Mouse (Mus musculus) kidney, postnatal 25 days (tissue): Measurements from ENCODE around the gene Slc22a5.
A peak's percentile ranks its signal among the peaks of the same experiment; 100 is the strongest.

Source experiments
- DNase-seq, 2 experiments: peaks; one replicate each; pipeline ENCODE4 v3.0.0; 2021; ENCODE audit warnings: mixed read lengths in 2 of 2

Slc22a5 gene

DNA sequence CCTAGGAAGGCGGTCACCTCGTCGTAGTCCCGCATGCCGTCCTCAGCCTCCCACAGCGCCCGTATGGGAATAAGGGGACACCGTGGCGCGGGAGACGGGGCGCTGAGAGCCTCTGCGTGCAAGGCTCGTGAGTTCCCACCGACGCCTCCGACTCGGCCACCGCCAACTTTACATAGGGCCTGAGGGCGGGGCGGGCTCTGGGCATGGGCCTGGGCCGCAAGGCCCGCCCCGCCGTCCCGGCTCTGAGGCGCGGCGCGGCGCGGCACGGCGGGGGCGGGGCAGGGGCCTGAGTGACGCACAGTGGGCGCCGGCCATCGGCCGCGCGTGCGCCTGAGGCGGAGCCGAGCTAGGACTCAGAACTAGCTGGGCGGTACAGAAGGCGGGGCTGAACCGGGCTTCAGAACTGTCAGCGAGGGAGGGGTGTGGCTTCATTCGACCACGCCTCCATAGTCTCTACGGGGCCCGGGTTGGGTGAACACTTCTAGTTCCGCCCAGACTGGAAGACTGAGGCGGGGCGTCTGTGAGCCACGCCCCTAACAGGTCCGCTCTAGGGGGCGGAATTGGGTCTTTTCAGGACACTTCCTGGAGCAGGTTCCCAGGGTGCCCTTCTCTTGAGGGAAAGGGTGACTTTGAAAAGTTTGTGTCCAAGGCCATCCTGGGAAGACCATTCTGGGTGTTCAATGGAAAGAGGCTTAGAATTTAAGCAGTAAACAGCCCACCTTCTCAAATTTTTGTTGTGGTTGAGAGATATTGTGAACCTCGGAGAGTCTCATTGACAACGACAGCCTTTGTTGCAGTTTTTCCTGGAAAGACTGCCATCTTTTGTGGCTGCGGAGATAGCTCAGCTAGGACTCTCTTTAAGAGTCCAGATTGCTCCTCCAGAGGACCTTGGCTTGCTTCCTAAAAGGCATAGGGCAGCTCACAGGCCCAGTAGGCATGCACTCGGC, at the start of gene Slc22a5:
Gene Slc22a5 (minus strand): TSS at position 156 of the 947 bp plus-strand sequence.
- peak; percentile 100 for DNase-seq

DNA sequence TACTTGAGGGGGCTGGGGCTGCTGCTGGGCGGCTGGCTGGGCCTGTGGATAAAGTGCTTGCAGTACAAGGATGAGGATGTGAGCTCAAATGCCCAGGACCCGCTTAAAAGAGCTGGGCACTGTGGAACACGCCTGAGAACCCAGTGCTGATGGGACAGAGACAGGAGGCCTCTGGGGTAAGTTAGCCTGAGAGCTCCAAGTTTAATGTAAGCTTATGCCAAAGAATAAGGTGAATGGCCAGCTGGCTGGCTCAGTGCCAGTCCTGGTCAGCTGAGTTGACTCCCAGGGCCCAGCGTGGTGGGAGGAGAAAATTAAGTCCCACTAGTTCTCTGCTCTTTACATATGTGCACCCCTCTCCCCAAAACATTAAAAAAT, 40.5 kb upstream of the Slc22a5 start:
- DNase-seq, result peak; percentile 61 to 79

DNA sequence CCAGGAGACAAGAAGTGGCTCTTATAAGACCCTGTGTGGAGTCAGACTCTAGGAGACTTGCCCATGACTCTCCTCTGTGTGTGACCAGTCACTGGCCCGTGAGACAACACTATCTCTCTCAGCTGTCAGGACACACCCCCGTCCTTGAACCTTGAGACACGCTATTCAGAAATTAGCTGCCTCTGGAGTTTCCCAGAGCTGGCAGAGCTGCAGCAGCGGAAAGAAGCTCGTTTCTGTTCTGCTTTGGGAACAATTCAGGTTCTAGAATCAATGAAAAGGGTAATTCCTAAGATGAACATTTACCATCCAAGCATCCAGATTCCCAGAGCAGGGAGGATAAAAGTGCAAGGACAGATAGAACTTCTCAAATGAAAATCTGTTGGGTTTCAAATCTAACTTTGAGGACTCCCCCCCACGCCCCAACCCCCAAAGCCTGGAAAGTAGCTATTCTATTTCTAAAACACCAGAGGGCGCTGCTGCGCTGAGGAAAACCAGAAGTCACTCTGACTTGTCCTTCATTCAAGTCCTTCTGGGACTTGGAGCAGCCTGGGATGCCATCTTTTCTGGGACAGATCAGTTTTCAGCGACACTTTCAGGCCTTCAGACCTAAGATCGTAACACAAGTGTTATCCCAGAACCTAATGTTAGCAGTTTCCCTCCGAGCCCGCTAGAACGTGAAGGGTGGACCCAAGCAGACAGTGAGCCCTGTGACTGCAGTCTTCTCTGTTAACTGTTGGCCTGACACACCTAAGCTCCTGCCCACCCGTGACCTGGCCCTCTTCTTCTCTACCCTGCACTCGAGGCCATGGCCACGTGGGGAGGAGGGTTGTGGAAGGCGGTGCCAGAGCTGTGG, 39.9 kb upstream of the Slc22a5 start:
- peak; percentile 53 to 62 for DNase-seq

GRCm38 (mm10) chr11:53929741-53930140, 38.3 kb upstream of the Slc22a5 start:
- DNase-seq, result no peak

- no peak for DNase-seq
These were observed 37.1 kb upstream of the Slc22a5 start for GRCm38 (mm10) chr11:53928585-53928984.

GRCm38 (mm10) chr11:53926303-53926702, 34.8 kb upstream of the Slc22a5 start:
- no peak for DNase-seq

GRCm38 (mm10) chr11:53918851-53919250, 27.4 kb upstream of the Slc22a5 start:
- DNase-seq, result no peak

DNA sequence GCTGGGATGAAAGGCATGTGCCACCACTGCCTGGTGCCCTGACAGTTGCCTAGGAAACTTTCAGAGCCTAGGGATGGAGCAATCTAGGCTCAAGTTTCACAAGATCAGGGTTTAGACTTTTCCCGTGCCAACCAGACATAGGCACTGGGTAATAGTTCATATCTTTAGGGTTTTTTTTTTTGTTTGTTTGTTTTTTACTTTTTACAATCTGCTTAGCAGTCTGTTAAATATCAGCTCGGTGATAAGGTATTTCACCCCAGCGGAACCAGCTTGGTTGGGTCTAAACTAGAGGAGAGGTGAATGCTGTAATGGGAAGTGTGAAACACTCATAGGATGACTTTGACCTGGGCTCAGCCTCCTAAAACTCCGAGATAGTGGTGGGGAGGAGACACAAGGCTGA, 19.6 kb upstream of the Slc22a5 start:
- no peak for DNase-seq

DNA sequence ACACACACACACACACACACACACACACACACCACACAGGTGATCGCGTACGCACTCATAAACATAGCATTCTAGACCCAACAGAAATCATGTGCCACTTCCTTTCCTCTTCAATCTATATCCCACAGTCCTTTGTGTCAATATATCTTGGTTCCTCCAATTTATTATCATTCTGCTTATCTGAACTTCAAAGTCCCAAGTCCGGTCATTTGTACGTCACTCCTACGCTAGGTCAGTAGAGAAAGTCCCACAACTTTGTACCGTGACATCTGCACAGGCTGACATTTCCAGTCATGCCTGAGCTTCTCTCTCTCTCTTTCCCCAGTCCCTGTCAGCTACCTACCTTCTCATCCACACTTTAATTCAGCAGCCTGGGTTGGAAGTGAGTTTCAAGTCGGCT, 17.2 kb upstream of the Slc22a5 start:
- no peak for DNase-seq

GRCm38 (mm10) chr11:53904534-53904925, 13.1 kb upstream of the Slc22a5 start:
- no peak for DNase-seq

- peak; percentile 93 to 97 for DNase-seq
These were observed 12.5 kb upstream of the Slc22a5 start for GRCm38 (mm10) chr11:53903781-53904533.

GRCm38 (mm10) chr11:53902741-53903140, 11.3 kb upstream of the Slc22a5 start:
- DNase-seq, result no peak

DNA sequence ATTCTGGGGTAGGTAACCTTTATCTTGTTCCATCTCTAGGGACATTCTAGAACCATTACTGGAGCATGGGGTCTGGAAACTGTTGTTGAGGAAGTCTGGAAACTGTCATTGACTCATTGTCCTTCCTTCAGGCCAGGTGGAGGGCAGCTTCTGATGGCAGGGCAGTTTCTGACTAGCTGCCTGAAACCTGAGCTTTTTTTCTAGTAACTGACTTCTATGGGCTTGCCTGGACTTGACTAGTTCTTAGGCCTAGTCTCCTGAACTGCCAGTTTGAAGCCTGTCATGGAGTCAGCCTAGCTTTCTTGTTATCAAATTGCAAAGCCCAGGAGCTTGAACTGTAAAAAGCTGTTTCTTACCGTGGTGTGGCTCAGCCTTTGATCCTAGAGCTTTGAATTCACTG, 9.5 kb upstream of the Slc22a5 start:
- no peak for DNase-seq

GRCm38 (mm10) chr11:53899981-53900380, 8.5 kb upstream of the Slc22a5 start:
- DNase-seq, result no peak

DNA sequence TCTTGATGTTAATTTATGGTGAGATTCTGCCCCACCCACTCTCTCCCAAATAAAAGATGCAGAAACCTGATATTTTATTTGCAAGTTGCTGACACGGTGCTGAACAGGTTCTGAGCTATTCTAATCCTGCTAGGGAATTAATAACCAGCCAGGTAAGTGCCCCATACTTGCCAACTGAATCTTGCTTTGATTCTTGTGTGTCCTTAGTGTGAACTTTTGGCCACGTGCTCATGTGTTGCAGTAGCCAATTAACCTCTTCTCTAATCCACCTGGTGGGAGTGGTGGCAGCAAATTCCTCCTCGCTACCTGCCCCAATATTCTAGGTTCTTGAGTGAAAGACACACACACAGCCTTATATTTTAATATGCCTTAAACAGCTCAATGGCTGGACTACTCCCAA, 7.5 kb upstream of the Slc22a5 start:
- DNase-seq, result peak; percentile 71 to 73

- no peak for DNase-seq
These were observed 5.5 kb upstream of the Slc22a5 start for GRCm38 (mm10) chr11:53896935-53897334.

DNA sequence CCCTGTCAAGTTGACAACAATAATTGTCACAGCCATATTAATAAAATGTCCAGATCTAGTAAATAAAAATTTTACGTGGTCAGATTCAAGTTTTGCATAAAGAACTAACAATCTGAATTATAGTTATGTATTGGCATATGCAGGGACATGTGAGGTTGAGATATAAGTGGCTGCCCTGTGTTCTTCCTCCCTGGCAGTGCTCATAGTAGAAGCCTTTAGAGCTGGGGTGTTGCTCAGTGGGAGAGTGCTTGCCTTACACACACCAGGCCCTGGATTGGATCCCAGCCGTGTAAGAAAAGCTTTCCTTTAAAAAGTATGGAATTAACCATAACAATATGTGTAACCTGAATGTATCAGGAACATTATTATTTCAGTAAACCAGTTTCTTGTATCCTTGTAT, 2.0 kb upstream of the Slc22a5 start:
- DNase-seq, result no peak

- DNase-seq, result peak; percentile 59 to 79
These were observed 1.4 kb upstream of the Slc22a5 start for GRCm38 (mm10) chr11:53892716-53893416.

- no peak for DNase-seq
These were observed 455 bp downstream of the Slc22a5 start for GRCm38 (mm10) chr11:53890906-53891504.

GRCm38 (mm10) chr11:53890225-53890624, 1.2 kb downstream of the Slc22a5 start:
- no peak for DNase-seq

GRCm38 (mm10) chr11:53889091-53889645, 2.3 kb downstream of the Slc22a5 start:
- peak; percentile 48 to 74 for DNase-seq
